Mouse (Mus musculus) heart, postnatal 0 days (tissue): Measurements from ENCODE around the gene Lrrc28. TPM values are rescaled to one million over a fixed set of nuclear protein-coding genes. Genes with fewer than 3 reads are reported as not detected.

Experiments
- ATAC-seq: fragments of 200-750 bp; cut with Nextera tagmentation; 2 replicates; pipeline ENCODE4 v1.8.0; 2017; ENCODE audit warnings: low read depth, moderate number of reproducible peaks, moderate library complexity; ENCODE audit not compliant: insufficient read depth
- DNase-seq: peaks from one replicate; pipeline ENCODE4 v3.0.0-alpha.2; 2016; ENCODE audit warnings: low spot score
- H3K27ac ChIP-seq: fragments of 300-500 bp; sonication (generic); 2 replicates; pipeline ENCODE4 v1.5.1; 2014; ENCODE audit warnings: low read depth, mild to moderate bottlenecking
- H3K27me3 ChIP-seq: fragments of 300-500 bp; sonication (generic); 2 replicates; pipeline ENCODE4 v1.6.1; 2014; ENCODE audit warnings: low read length, mixed read lengths; ENCODE audit not compliant: control insufficient read depth, insufficient read depth
- H3K36me3 ChIP-seq: fragments of 300-500 bp; sonication (generic); replicated peaks from 2 replicates; pipeline ENCODE4 v1.6.1; 2014; ENCODE audit warnings: low read length, mixed read lengths; ENCODE audit not compliant: control insufficient read depth, insufficient read depth
- H3K4me1 ChIP-seq: fragments of 300-500 bp; sonication (generic); 2 replicates; pipeline ENCODE4 v1.6.1; 2014; ENCODE audit warnings: antibody characterized with exemption; ENCODE audit not compliant: control insufficient read depth, insufficient read depth
- H3K4me2 ChIP-seq: fragments of 300-500 bp; sonication (generic); 2 replicates; pipeline ENCODE4 v1.6.1; 2014; ENCODE audit warnings: low read depth, mild to moderate bottlenecking, low read length, moderate library complexity
- H3K4me3 ChIP-seq: fragments of 300-500 bp; sonication (generic); 2 replicates; pipeline ENCODE4 v1.5.1; 2014; ENCODE audit warnings: low read depth, low read length
- H3K9ac ChIP-seq: fragments of 300-500 bp; sonication (generic); replicated peaks from 2 replicates; pipeline ENCODE4 v1.6.1; 2014; ENCODE audit warnings: low read depth, low read length, mixed read lengths
- H3K9me3 ChIP-seq: fragments of 300-500 bp; sonication (generic); replicated peaks from 2 replicates; pipeline ENCODE4 v1.6.1; 2016; ENCODE audit warnings: low read length; ENCODE audit not compliant: control insufficient read depth
- CTCF ChIP-seq: IDR thresholded peaks from 2 replicates; pipeline ENCODE4 v1.5.1; 2016; ENCODE audit warnings: antibody characterized with exemption, control low read depth, low read depth
- EP300 ChIP-seq: IDR thresholded peaks from 2 replicates; pipeline ENCODE4 v1.6.1; 2016; ENCODE audit warnings: antibody characterized with exemption, low read depth
- WGBS: fragments of 180-500 bp; shearing (Covaris S2); extraction: QIAGEN DNeasy Blood & Tissue Kit; methylation state at CpG from one replicate; pipeline ENCODE4 v1.1.7; 2014; 5-methylcytosine and 5-hydroxymethylcytosine counted together
- polyA plus RNA-seq: library from polyadenylated mRNA; unstranded; fragments of >200 nt; fragmentation: Nextera tagmentation; extraction: Ambion mirVana; gene quantifications from 2 replicates; pipeline ENCODE4 v1.2.1, GENCODE M21; 2015
- total RNA-seq: library from RNA; depleted of rRNA; stranded (reverse); fragments of >200 nt; gene quantifications from 2 replicates; pipeline ENCODE4 v1.2.3, GENCODE M21; 2014; ENCODE audit warnings: low replicate concordance; rRNA removed

Gene Lrrc28
- total RNA-seq, result 24.4 and 71.6 TPM in 2 replicates
- 14.3 and 15.2 TPM in 2 replicates for polyA plus RNA-seq

DNA sequence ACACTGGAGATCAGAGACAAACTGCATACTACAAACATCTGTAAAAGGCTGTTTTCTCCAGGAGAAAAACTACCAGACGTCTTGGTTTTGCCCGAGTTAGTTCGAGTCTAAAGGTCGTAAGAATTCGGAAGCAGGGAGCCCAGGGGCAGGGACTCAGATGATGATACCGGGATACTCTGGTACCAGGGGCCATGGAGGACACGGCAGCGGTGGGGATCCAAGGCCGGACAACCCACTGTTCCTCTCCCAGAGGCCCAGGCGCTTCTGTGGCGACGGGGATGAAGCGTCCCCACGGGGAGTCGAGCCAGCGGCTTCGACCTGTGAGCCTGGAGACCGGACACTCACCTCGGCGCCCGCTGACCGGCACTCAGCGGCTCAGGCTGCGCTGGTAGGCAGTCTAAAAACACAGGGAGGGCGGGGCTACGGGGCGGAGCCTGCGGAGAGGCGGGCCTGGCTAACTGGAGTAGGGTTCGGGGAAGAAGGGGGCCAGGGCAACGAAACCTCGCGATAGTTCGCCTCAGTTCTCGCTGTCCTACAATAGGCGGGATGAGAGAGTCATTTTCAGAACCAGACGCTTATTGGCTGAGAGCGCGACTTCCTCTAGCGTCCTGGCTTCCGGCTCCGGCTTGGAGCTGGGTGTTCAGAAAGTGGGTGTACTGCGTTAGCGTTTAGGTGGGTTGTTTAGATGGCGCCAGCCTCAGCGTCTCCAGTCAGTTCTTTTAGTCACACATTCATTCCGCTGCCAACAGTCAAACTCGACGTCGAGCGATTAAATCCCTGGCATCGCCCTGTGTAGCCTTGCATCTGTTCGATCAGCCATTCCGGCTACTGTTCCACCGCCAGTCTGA, at the start of gene Lrrc28:
Gene Lrrc28, minus strand, starts transcription at position 436 of the 848 bp plus-strand sequence.
- under 1% methylated on average over 54 of the region's 55 CpGs for WGBS
- peak within 1 kb of the TSS; percentile 78 for H3K4me3 ChIP-seq
- DNase-seq, result peak; percentile 100

DNA sequence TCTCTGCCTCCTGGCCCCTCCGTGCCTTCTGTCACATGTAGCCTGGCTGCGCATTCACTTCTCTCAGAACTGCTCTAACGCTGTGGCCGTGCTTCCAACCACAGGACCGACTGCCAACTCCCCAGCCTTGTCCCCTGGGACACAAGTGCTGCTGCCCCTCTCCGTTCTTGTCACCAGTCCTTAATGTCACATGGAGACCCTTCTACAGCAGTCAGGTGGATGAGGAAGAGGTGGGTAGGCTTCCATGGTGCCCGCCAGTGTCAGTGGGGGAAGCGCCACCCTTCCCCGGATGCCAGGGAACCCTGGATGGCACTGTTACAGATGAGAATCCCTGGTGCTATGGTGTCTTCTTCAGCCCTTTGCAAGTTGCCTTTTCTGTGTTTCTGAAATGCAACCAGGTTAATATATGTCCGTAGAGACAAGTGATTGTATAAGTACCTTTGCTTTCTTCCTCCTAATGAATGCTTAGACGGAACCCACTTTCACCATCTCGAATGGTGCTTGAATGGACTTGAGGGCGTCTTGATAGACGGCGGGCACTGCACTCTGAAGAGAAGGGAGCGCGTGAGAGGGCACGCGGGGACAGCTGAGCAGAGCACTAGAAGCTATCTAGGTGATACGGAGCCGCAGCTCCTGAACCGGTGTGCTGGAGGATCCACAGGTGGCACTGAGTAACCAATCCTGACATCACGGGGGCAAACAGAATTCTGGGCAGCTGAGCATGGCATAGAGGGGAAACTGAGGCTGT, 47.9 kb upstream of the Lrrc28 start:
- no peak for TF ChIP-seq CTCF
- TF ChIP-seq EP300, result no peak
- Histone ChIP-seq H3K27me3 (no peaks in the 10 kb centered on the region), H3K9me3 (no peaks in the 10 kb centered on the region), H3K36me3 (0 out of 2 replicates have a peak, but pooled peaks cover 3% of the 10 kb centered on the region), H3K27ac (no peak overlapping the region), H3K9ac (no peak overlapping the region), H3K4me1 (peaks cover 23% of the 10 kb centered on the region), H3K4me3 (no peak overlapping the region), H3K4me2 (no peak overlapping the region)
- no peak for DNase-seq
- WGBS, result 85% methylated on average over 23 of the region's 23 CpGs
- ATAC-seq, result no peak

More for the DNA sequence above, at the start of gene Lrrc28:
- H3K4me1 ChIP-seq, result peaks cover 22% of the 10 kb centered on the region
- H3K36me3 ChIP-seq, result 0 out of 2 replicates have a peak, but pooled peaks cover 8% of the 10 kb centered on the region
- H3K9ac ChIP-seq, result peak within 1 kb of the TSS; percentile 94
- peak within 1 kb of the TSS; percentile 94 for H3K4me2 ChIP-seq
- TF ChIP-seq CTCF, result no peak
- TF ChIP-seq EP300, result peak; percentile 76; the same call in 1 of the 2 replicates
- no peaks in the 10 kb centered on the region for H3K9me3 ChIP-seq
- peak; percentile 99 for ATAC-seq
- no peaks in the 10 kb centered on the region for H3K27me3 ChIP-seq
- H3K27ac ChIP-seq, result peak within 1 kb of the TSS; percentile 97

DNA sequence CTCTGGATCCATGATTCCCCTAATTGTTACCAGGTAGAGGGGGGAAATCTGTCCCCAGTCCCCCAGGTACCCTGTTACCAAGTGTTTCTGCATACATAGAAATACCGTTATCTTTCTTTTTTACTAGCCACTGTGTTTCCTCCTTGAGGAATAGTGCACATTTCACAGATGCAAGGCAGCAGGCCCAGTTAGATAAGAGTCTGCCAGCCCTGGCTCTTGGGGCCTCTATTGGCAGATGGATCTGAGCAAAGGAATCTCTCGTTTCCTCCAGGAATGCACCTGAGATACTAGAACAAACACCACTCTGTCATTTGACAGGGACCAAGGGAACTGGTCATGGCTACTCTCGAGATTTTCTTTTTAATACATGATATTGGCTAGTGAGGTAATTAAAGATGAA, 47.1 kb upstream of the Lrrc28 start:
- Histone ChIP-seq H3K9ac (no peak overlapping the region), H3K9me3 (no peaks in the 10 kb centered on the region), H3K27ac (no peak overlapping the region), H3K4me3 (no peak overlapping the region), H3K27me3 (no peaks in the 10 kb centered on the region), H3K4me1 (peaks cover 23% of the 10 kb centered on the region), H3K4me2 (no peak overlapping the region), H3K36me3 (0 out of 2 replicates have a peak, but pooled peaks cover 3% of the 10 kb centered on the region)
- no peak for ATAC-seq
- TF ChIP-seq CTCF (no peak), EP300 (no peak)
- DNase-seq, result no peak
- 10% methylated on average over 3 of the region's 3 CpGs for WGBS

- DNase-seq (no peak), ATAC-seq (peak; percentile 24; the same call in 1 of the 2 replicates)
- Histone ChIP-seq H3K4me3 (no peak overlapping the region), H3K9ac (no peak overlapping the region), H3K9me3 (no peaks in the 10 kb centered on the region), H3K4me2 (no peak overlapping the region), H3K27me3 (no peaks in the 10 kb centered on the region), H3K4me1 (peaks cover 23% of the 10 kb centered on the region), H3K36me3 (0 out of 2 replicates have a peak, but pooled peaks cover 3% of the 10 kb centered on the region), H3K27ac (no peak overlapping the region)
- 28% methylated on average over 6 of the region's 6 CpGs for WGBS
- no peak for TF ChIP-seq EP300
Measured at GRCm38 (mm10) chr7:67691036-67691435, 46.0 kb upstream of the Lrrc28 start.

DNA sequence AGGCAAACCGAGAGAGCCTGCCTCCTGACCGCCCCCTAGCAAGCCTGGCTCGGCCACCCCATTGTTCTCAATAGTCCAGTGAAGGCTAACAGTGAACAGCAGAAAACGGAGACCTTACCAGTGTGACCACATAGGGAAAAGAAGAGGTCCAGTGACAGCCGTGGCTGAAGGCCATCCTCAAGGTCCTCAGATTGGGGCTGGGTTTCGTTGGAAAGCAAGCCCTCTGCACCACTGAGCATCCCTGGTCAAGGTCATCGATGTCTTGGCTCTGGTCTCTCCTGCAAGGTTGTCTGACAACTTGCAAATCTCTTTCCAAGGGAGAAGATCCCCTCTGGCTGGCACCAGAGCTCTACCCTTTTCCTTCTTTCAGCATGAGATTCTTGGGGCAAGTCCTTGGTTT, 44.7 kb upstream of the Lrrc28 start:
- no peaks in the 10 kb centered on the region for H3K9me3 ChIP-seq
- no peak overlapping the region for H3K4me3 ChIP-seq
- H3K27ac ChIP-seq, result no peak overlapping the region
- TF ChIP-seq CTCF, result no peak
- TF ChIP-seq EP300, result no peak
- ATAC-seq (no peak), DNase-seq (no peak)
- no peak overlapping the region for H3K9ac ChIP-seq
- peaks cover 12% of the 10 kb centered on the region for H3K36me3 ChIP-seq
- no peaks in the 10 kb centered on the region for H3K27me3 ChIP-seq
- H3K4me2 ChIP-seq, result no peak overlapping the region
- WGBS, result 78% methylated on average over 7 of the region's 7 CpGs
- peaks cover 23% of the 10 kb centered on the region for H3K4me1 ChIP-seq
